Mouse (Mus musculus): ENCODE measurements at regions not wholly inside any gene's neighbourhood (a gene's known extent, or its start where the extent isn't known, plus 50 kb on each side); places are given as distances from the start of the nearest gene placed in this dataset.

- peak; percentile 54 for DNase-seq
- no peaks in the 10 kb centered on the region for H3K36me3 ChIP-seq (ENCODE audit: control insufficient read depth, insufficient read depth, low read length)
- no peak for TF ChIP-seq CTCF (conservative IDR thresholded peaks at IDR 0.05; ENCODE audit: insufficient read depth, insufficient read length, low read depth, low read length)
- no peak for TF ChIP-seq POLR2A (IDR thresholded peaks at IDR 0.05; ENCODE audit: low read depth, low read length)
- H3K4me1 ChIP-seq (ENCODE audit: control insufficient read depth, insufficient read depth, low read length): no peaks in the 10 kb centered on the region
- peak overlapping the region; percentile 88; the same call in 1 of the 2 replicates for H3K27ac ChIP-seq (ENCODE audit: insufficient read depth, low read depth, low read length)
- no peaks in the 10 kb centered on the region for H3K27me3 ChIP-seq (replicated peaks; ENCODE audit: control insufficient read depth, insufficient read depth, low read length)
- WGBS: 74% methylated on average over 4 of the region's 4 CpGs
- H3K4me3 ChIP-seq (ENCODE audit: insufficient read depth, low read depth, low read length): no peak overlapping the region
These were observed 156.9 kb upstream of the Clec14a start for GRCm38 (mm10) chr12:58425961-58426360.

GRCm38 (mm10) chr12:58423581-58423980, 154.5 kb upstream of the Clec14a start:
- H3K27ac ChIP-seq (ENCODE audit: insufficient read depth, low read depth, low read length): no peak overlapping the region
- no peak for DNase-seq
- H3K27me3 ChIP-seq (replicated peaks; ENCODE audit: control insufficient read depth, insufficient read depth, low read length): no peaks in the 10 kb centered on the region
- 25% methylated on average over 1 of the region's 1 CpGs for WGBS
- H3K4me3 ChIP-seq (ENCODE audit: insufficient read depth, low read depth, low read length): no peak overlapping the region
- no peaks in the 10 kb centered on the region for H3K4me1 ChIP-seq (ENCODE audit: control insufficient read depth, insufficient read depth, low read length)
- no peak for TF ChIP-seq CTCF (conservative IDR thresholded peaks at IDR 0.05; ENCODE audit: insufficient read depth, insufficient read length, low read depth, low read length)
- no peak for TF ChIP-seq POLR2A (IDR thresholded peaks at IDR 0.05; ENCODE audit: low read depth, low read length)
- H3K36me3 ChIP-seq (ENCODE audit: control insufficient read depth, insufficient read depth, low read length): no peaks in the 10 kb centered on the region

GRCm38 (mm10) chr12:58401904-58402303, 132.8 kb upstream of the Clec14a start:
- no peaks in the 10 kb centered on the region for H3K4me1 ChIP-seq (ENCODE audit: control insufficient read depth, insufficient read depth, low read length)
- H3K27ac ChIP-seq (ENCODE audit: insufficient read depth, low read depth, low read length): no peak overlapping the region
- H3K4me3 ChIP-seq (ENCODE audit: insufficient read depth, low read depth, low read length): no peak overlapping the region
- H3K36me3 ChIP-seq (ENCODE audit: control insufficient read depth, insufficient read depth, low read length): no peaks in the 10 kb centered on the region
- TF ChIP-seq CTCF (conservative IDR thresholded peaks at IDR 0.05; ENCODE audit: insufficient read depth, insufficient read length, low read depth, low read length): no peak
- no peak for TF ChIP-seq POLR2A (IDR thresholded peaks at IDR 0.05; ENCODE audit: low read depth, low read length)
- no peaks in the 10 kb centered on the region for H3K27me3 ChIP-seq (replicated peaks; ENCODE audit: control insufficient read depth, insufficient read depth, low read length)
- DNase-seq: no peak
- WGBS: 65% methylated on average over 3 of the region's 3 CpGs

GRCm38 (mm10) chr12:58360258-58360657, 91.2 kb upstream of the Clec14a start:
- H3K4me1 ChIP-seq (ENCODE audit: control insufficient read depth, insufficient read depth, low read length): no peaks in the 10 kb centered on the region
- TF ChIP-seq POLR2A (IDR thresholded peaks at IDR 0.05; ENCODE audit: low read depth, low read length) (no peak), CTCF (conservative IDR thresholded peaks at IDR 0.05; ENCODE audit: insufficient read depth, insufficient read length, low read depth, low read length) (no peak)
- WGBS: 70% methylated on average over 4 of the region's 4 CpGs
- no peak overlapping the region for H3K4me3 ChIP-seq (ENCODE audit: insufficient read depth, low read depth, low read length)
- no peaks in the 10 kb centered on the region for H3K36me3 ChIP-seq (ENCODE audit: control insufficient read depth, insufficient read depth, low read length)
- DNase-seq: peak; percentile 5
- H3K27me3 ChIP-seq (replicated peaks; ENCODE audit: control insufficient read depth, insufficient read depth, low read length): no peaks in the 10 kb centered on the region
- no peak overlapping the region for H3K27ac ChIP-seq (ENCODE audit: insufficient read depth, low read depth, low read length)

GRCm38 (mm10) chr12:58334163-58334562, 65.1 kb upstream of the Clec14a start:
- no peaks in the 10 kb centered on the region for H3K4me1 ChIP-seq (ENCODE audit: control insufficient read depth, insufficient read depth, low read length)
- H3K27ac ChIP-seq (ENCODE audit: insufficient read depth, low read depth, low read length): no peak overlapping the region
- no peaks in the 10 kb centered on the region for H3K36me3 ChIP-seq (ENCODE audit: control insufficient read depth, insufficient read depth, low read length)
- peak; percentile 17 for DNase-seq
- H3K27me3 ChIP-seq (replicated peaks; ENCODE audit: control insufficient read depth, insufficient read depth, low read length): no peaks in the 10 kb centered on the region
- H3K4me3 ChIP-seq (ENCODE audit: insufficient read depth, low read depth, low read length): no peak overlapping the region
- TF ChIP-seq POLR2A (IDR thresholded peaks at IDR 0.05; ENCODE audit: low read depth, low read length): no peak
- peak; percentile 25; the same call in 1 of the 2 replicates for TF ChIP-seq CTCF (conservative IDR thresholded peaks at IDR 0.05; ENCODE audit: insufficient read depth, insufficient read length, low read depth, low read length)

DNA sequence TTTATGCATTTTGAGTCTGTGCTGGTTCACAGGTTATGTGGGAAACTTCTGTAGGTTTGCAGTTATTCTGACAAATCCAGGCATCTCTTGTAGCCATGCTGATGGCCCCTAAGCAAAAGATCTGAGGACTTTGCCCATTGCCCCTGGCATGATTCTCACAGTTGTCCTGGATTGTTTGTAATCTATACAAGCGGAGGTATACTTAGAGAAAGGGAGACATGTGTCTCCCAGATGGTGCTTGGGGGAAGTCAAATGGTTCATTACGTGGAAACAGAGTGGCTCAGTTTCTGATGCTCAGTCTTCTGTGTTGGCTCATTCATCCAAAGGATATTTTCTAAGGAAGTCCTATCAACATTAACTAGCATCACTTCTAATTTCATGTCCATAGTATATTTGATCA, 60.8 kb upstream of the Clec14a start:
- TF ChIP-seq POLR2A (IDR thresholded peaks at IDR 0.05; ENCODE audit: low read depth, low read length): no peak
- 79% methylated on average over 2 of the region's 2 CpGs for WGBS

DNA sequence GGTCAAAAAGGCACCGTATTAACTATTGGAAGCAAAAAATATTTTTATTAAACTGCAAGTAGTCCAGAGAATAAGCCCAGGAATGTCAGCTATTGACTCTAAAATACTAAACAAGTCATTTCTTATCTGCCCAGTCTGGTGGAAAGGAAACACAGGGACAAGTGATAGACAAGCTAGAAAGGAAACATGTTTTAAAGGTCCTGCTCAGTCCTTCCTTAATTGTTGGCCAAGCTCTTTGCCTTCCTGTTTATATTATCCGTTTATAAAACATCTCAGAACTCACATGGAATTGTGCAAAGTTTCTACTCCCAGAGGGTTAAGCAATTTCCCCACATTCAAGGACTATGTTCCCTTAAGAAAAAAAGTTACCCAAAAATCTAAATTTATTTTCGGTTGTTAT, 54.9 kb upstream of the Clec14a start:
- DNase-seq: peak; percentile 52
- H3K27ac ChIP-seq (ENCODE audit: insufficient read depth, low read depth, low read length): no peak overlapping the region
- WGBS: 58% methylated on average over 3 of the region's 3 CpGs

More for the DNA sequence above, 60.8 kb upstream of the Clec14a start:
- Histone ChIP-seq H3K27ac (ENCODE audit: insufficient read depth, low read depth, low read length) (no peak overlapping the region), H3K27me3 (replicated peaks; ENCODE audit: control insufficient read depth, insufficient read depth, low read length) (no peaks in the 10 kb centered on the region), H3K36me3 (ENCODE audit: control insufficient read depth, insufficient read depth, low read length) (no peaks in the 10 kb centered on the region), H3K4me3 (ENCODE audit: insufficient read depth, low read depth, low read length) (no peak overlapping the region), H3K4me1 (ENCODE audit: control insufficient read depth, insufficient read depth, low read length) (no peaks in the 10 kb centered on the region)
- no peak for DNase-seq

More for the DNA sequence above, 54.9 kb upstream of the Clec14a start:
- Histone ChIP-seq H3K4me3 (ENCODE audit: insufficient read depth, low read depth, low read length) (no peak overlapping the region), H3K36me3 (ENCODE audit: control insufficient read depth, insufficient read depth, low read length) (no peaks in the 10 kb centered on the region), H3K4me1 (ENCODE audit: control insufficient read depth, insufficient read depth, low read length) (no peaks in the 10 kb centered on the region), H3K27me3 (replicated peaks; ENCODE audit: control insufficient read depth, insufficient read depth, low read length) (no peaks in the 10 kb centered on the region)
- TF ChIP-seq POLR2A (IDR thresholded peaks at IDR 0.05; ENCODE audit: low read depth, low read length) (no peak), CTCF (conservative IDR thresholded peaks at IDR 0.05; ENCODE audit: insufficient read depth, insufficient read length, low read depth, low read length) (no peak)
